Mouse (Mus musculus): ENCODE results near the gene Rtn4r.
A peak's percentile ranks its signal among the peaks of the same experiment; 100 is the strongest.
"Not testable (repeated sequence)": the region's sequence is repeated elsewhere in the genome, so short reads cannot be mapped to it uniquely, and the experiment has no call there.

Gene Rtn4r

DNA sequence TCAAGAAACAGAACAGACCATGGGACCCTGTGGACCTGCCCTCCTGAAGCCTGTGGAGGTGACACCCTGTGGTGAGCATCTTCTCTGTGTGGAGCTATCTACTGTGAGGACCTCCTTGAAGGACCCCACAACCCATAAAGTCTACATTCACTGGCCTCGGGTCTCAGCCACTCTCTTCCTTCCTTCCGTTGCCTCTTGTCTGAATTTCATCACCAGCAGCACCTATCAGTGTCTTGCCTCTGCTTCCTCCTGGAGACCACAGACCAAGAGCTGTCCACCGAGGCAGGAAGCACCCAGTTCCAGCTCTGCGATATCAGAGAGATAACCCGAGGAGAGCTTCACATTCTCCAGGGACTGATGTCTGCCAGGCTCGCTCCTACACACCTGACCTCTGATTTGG lies 31.8 kb downstream of the Rtn4r start:
- DNase-seq, result no peak

DNA sequence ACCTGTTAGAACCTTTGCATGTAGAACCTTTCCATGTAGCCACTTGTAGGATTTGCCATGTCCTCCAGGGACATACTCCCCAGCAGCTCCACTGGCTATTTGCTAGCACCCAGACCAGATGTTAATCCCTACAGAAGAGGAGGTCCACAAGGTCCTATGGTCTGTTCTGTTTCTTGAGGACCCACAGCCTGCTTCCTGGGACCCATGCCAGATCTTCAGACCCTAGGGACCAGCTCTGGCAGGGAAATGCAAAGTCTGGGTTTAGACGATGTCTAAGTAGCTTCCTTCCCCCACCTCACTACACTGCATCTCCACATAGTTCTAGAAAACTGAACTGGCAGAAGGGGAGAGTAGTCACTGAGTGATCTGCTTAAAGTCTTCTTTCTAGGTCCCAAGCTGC lies 32.3 kb downstream of the Rtn4r start:
- no peak for DNase-seq

DNA sequence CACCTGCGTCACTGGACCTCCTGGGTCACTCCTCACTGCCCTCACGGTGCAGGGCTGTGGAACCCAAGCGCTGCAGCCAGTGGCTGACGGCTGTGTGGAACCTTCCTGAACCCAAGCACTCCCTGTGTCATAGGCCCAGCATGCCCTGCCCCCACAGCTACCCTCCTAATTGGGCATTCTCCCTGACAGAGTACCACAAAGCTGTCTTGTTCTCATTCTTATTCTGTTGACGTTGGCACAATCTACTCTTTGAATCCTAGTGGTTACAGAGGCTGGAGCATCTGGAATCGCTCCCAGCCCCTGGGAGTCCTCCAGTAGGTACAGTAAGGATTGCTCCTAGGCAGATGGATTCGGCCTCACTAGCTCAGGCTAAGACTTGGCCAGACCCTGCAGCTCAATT lies 33.1 kb downstream of the Rtn4r start:
- DNase-seq, result no peak

DNA sequence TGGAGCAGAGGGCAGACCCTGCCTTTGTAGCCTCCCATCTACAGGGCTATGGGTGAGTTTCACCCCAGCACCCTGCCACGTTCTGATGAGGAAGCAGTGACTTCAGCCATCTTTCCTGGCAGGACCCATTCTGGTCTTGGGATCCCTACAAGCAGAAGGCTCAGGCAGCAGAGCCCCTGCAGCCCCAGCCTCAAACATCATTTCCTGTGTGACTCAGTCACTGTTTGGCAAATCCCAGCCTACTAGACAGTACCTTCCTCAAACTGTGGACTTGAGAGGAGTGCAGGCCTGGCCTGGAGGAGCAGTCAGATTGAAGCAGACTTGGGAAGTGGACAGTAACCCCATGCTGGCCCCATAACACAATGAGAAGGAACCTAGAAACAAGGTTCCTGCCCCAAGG lies 33.7 kb downstream of the Rtn4r start:
- DNase-seq, result no peak

DNA sequence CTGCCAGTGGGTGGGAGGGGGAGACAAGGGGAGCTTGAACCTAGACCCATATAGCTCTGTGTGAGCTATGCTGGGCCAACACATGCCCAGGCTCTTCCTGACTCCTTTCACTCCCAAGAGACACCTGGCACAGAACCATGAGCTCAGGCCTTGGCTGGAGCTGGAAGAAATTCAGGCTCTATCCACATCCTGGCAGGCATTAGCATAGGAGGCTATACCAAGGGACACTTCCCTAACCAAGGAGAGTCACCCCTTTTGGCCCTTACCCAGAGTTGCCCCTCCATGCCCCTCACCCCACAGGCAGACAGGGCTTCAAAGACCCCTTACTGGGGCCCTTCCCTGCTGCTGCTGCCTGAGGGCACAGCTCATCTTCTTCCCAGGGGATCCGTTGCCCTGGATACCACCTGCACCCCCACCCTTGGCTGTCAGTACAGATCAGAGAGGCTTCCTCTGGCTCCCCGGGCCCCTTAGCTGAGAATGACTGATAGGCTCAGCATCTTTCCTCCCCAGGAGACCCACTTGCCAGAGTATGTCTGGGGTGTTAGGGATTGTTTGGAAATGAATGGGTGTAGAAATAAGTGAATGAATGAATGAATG lies 37.3 kb downstream of the Rtn4r start:
- no peak for DNase-seq

DNA sequence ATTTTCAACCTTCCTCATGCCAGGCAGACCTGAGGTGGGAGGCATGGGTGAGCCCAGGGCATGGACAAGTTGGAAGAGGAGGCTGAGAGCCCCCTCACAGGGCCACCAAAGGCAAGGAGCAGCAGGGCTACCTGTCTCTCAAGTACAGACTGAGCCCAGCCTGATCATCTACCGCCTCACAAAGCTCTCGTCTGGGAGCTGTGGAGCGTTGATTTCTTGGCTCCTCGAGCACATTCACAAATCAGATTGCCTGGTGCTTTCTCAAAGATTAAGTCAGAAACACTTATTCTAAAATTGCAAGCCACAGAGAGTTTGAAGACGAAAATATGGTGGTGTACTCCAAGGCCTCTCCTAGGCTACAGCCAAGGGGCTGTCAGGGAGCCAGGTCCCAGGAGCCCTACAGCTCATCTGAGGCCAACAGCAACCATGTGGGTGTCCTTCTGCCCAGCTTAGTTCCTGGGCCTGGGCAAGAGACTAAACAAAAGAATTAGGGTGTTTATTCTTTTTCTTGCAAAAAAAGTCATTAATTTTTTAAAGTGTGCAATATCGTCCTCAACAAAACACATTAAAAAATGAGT lies 39.3 kb downstream of the Rtn4r start:
- no peak for DNase-seq

DNA sequence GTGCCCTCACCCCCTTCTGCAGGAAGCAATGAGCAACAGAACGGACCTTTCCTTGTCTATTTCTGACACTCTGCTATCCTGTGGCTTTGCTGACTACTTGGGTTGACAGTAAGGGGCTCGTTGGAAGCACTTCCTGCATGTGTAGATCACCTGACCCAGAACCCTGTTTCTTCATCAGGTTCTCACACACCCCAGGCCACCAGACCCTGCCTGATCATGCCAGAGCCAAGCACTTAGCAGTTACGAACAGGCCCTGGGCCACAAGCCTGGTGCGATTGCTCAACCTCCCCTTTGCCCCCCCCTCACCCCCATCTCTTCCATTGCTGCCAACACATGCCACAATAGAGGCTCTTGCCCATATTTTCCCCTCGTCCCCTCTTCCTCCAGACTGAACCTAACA lies 41.7 kb downstream of the Rtn4r start:
- no peak for DNase-seq

DNA sequence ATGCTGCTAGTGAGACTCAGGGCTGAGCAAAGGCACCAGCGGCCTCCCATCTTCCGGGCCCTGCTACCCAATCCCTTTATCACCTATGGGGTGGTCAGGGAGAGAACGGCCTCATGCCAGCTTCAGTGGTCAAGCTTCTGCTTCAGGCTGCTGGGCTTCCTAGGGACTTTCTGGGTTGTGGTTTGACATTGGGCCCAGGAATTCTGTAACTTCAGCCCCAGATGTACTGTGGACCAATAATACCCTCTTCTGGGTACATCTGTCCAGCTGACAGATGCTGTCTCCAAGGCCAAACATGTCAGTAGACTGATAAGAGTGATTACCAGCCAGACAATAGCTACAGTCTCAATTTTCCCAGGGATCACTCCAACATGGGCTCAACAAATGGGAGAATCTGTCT lies 42.3 kb downstream of the Rtn4r start:
- no peak for DNase-seq

DNA sequence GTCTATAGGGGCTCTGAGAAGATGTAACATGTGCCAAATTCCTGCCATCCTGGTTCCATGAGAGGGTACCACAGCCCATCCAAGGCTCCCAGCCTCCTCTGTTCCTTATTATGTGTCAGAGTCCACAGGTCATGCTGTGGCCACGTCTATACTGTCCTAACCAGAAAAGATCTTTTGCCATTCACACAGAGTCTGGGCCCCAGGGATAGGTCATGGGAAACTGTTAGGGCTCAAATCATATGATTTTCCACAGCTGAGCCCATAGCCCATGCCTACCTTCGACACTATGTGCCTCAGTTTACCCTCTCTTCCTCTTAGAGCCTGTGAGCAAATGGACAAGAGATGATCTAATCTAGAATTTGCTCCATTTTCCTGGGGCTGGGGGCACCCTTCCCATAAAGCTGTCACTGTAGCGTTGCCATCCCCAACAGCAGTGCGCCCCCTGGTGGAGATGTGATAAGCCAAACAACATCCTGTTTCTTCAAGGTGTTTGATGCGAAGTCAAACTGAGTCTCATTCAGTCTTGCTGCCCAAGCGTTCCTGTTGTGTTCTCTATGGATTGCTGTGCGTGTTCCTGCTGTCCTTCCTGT lies 44.9 kb downstream of the Rtn4r start:
- peak; percentile 54 to 64 for DNase-seq

DNA sequence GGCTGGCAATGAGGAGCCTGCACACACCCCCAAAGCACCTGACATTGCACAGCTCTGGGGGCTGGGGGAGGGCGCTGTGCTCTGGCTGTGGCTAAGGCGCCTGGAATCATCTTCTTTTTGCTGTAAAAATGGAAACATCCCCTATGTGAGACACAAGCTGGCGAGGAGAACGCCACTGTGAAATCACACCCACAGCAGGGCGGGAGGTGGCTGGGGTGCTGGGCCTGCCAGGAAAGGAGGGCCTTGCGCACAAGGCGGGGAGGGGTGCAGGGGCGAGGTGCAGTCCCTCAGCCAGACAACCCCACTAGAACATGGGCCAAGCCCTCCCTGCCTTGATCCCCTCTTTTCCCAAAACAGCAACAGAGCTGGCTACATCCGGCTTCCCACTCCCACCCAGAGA lies 45.8 kb downstream of the Rtn4r start:
- DNase-seq, result no peak

DNA sequence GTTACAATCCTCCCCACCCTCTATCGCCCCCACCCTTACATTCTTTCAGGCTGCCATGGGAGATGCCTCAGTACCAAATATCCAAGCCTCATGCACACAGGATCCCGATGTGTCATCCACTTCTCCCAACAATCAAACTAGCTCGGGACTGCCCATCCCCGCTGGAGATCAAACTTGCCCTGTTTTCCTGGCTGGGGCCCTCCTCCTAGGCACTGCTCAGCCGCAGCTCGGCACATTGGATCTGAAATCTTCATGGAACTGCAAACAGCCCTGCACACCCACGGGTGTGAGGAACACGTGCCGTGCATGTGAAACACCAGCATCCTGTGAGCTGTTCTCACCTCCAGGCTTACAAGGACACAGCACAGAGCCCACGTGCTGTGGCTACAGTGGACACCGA lies 46.3 kb downstream of the Rtn4r start:
- DNase-seq, result no peak

DNA sequence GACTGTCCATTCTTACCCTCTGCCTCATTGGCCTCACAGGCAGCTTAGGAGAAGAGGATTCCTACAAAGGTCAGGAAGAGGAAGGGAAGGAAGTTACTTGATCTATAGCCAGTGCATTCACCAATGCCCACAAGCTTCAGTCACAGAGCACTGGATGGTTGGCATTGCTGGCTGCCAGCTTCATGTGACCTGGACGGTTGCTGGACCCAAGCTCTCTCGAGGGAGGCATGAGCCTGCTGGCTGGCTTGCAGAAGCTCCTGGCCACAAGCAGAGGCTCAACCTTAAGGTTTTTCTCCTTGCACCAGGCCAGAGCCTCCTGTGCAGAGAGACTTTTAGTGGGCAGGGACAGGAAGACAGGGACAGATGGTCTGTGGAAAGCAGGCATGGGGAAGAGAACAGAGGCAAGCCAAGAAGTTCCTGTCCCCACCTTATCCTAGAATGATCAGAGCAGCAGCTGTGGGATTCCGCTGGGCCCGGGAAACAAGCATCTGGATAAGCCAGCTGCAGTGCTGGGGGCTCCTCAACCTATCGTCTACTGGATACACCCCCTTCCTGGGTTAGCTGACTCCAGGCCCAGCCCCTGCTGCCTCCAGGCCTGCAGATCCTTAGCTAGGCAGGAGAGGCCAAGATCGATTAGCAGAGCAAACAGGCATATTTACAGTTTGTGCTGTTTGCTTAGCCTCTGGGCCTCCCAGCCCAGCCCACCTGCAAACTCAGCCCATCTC lies 48.5 kb downstream of the Rtn4r start:
- DNase-seq, result no peak

DNA sequence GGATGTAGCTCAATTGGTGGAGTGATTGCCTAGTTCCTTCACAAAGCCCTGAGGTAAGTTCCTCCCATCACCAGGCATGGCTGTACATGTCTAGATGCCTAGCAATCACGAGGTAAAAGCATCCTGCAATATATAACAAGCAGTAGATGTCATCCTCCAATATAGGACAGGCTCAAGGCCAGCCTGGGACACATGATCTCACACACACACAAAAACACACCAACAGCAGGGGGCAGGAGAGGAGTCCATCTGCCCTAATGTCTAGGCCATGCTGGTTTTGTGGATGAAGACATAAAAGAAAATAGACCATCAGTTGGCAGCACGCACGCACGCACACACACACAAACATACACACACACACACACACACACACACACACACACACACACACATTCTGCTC lies 49.3 kb downstream of the Rtn4r start:
- DNase-seq, result no peak

DNA sequence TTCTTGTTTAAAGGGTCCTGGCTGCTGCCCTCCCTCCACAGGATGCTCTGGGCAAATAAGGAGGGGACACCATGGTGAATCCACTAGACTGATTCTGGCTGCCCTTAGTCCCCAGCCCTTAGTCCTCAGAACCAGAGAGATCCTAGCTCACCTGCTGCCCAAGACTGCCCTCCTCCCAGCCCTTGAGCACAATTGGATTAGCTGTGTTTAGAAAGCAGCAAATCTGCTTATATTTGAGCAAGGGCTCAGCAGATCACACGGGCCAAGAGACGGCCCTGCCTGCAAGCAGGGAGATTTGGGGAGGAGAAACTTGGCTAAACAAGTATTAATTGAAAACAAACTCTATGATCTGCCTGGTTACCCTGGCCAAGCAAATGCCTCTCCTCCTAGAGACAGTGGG lies 52.1 kb downstream of the Rtn4r start:
- DNase-seq, result no peak

DNA sequence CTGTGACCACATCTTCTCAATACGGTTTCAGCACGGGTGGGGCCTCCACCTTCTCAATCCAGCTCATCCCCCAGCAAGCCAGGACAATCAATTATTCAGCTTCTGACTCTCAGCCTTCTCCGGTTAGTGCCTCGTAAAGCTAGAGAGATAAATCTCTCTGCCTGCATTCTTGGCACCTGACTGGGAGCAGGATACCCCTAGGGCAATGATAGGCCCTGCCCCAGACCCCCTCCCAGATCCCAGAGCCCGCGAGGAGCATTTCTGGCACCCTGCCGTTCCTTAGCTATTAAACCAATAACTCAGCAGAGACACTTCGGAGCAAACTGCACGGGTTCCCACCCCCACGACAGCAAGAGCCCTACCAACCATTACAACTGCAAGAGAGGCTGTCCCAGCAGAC lies 54.0 kb downstream of the Rtn4r start:
- DNase-seq, result no peak

DNA sequence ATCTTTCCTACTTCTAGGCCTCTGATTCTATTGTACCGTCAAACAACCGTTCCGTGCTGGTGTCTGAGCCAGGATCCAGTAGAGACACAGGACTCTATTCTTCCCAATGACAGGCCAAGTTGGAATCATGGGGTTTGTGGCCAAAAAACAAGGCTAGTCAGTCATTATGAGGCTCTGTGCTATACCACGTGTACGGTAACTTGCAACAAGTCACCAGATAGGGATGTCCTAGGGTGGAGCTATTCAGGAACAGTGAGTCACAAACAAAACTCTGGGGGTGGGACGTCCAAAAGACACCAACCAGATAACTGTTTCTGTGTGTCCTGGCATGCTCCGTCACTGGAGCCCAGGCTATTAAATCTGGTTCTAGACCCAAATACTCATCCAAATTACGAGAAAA lies 55.3 kb downstream of the Rtn4r start:
- no peak for DNase-seq

DNA sequence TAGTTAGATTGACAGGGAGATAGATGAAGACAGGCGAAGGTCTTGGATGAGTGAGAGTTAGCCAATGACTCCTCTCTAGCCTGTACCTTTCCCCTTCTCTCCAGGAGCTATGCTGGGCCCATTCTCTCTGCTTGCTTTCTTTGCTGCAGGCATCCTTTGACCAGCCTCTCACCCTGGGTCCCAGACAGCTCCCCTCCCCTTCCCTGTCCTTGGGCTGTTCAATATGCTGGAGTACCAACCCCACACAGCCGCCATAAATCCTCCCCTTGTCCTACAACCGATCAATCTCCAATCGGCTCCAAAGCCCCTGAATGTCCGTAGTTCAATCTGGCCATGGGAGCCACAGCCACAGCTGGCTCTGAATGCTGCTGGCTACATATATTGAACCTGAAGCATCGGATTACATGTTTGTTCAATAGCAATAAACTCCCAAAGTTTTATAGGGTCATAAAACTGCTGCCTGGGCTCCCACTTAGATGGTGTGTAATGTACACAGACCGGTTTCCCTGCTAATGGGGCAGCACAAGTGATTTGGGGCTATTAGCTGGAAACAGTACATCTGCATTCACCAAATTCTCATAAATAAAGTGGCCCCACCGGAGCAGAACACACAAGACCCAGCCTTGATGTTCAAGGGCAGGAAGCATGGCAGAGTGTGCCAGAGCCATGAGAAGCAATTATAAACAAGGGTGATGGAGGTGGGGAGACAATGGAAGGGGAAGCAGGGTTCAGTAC lies 58.4 kb downstream of the Rtn4r start:
- DNase-seq, result no peak

DNA sequence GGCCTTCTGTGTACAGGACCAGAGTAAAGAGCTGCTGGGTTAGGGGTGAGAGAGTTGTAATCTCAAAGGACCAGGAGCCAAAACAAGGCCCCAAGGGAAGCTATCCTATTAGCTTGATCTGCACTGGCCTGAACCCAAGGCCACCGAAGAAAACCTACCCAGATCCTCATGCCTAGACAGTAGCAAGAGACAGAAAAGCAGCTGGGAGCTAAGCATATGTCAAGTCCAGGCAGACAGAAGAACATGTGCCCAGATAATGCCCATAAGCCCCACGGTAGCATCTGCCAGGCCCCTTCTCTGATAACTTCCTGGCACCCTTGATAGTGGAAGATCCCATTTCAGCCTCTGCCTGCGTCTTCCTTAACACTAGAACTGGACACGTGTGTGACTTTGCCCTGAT lies 59.4 kb downstream of the Rtn4r start:
- no peak for DNase-seq

DNA sequence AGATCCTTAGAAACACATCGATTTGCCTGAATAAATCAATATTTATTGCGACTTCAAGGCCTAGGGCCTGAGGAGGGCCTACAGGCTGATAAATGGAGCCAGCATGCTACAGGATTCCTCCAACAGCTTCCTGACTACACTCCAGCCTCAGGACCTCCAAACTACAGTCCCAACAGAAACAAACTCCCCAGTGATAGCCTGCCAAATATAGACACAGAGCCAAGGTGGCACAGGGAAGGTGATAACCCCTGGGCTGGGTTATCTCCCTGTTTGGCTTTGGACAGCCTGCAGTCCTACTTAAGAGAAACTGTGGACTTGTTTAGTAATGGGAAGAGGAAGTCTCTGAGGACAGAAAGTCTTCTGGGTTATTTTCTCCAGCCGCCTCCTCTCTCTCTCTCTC lies 59.8 kb downstream of the Rtn4r start:
- DNase-seq, result no peak

DNA sequence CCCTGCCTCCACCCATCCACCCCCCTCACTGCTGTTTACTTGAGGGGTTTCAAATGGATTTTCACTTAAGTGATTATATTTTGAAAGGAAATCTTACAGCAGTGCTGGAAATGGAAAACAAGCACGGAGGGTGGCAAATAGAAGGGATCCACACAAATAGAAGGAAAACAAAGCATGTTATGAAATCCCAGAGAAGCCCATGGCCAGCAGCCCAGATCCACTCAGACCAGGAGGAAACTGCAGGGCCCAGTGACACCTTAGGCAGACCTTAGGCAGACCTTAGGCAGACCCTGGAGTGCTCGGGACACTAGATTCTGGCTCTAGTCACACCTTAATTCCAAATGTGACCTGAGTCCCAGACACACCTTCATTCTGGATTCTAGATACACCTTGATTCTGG lies 63.6 kb downstream of the Rtn4r start:
- DNase-seq, result peak; percentile 29 to 52

DNA sequence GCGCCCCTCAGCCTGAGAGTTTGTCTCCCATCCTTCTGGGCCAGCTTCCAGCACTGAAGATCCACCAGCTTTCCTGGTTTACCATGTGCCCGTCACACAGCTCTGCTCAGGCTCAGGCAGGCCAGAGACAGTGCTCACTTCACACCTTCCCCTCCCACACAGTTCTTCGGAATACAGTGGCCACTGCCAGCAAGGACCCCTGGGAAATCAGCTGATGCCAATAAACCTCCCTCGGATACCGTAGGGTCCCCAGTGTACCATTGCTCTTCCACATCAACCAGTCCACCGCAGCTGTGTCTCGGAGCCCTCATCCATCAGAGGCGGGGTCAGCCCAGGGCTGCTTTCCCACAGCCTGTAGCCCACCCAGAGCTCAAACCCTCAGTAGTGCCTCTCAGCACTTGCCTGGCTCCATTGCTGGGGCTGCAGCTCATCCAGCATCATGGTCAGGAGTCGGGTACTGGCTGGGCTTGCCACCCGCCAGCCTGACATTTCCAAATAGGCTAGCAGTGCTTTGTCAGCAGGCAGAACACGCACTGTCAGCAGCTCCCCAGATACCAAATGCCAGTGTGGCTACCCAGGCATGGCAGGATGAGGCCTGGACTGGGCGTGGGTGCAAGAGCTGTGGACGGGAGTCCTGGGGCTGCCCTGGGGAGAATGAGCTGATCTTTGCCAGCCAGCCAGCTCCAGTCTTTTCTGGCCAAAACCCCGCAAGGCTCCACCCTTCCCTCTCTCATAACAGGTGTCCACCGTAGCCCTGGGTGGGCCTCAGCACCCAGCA lies 67.0 kb downstream of the Rtn4r start:
- no peak for DNase-seq

DNA sequence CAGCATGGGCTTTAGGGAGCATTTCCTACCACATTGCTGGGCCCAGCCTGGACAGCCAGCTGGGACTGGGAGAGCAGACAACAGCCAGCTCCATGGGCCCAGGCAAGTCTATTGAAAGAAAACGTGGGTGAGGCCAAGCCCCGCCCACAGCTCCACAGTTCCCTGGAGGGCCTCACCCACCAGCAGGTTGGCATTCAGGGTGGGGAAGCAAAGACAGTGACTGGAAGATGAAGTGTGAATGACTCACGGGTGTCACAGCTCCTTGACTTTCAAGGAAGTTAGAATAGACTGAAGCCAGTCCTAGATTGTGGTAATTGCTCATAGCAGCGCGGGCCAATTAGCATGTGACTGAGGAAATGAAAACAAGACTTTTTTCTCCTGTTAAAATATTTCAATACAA lies 67.6 kb downstream of the Rtn4r start:
- peak; percentile 19 to 29 for DNase-seq

DNA sequence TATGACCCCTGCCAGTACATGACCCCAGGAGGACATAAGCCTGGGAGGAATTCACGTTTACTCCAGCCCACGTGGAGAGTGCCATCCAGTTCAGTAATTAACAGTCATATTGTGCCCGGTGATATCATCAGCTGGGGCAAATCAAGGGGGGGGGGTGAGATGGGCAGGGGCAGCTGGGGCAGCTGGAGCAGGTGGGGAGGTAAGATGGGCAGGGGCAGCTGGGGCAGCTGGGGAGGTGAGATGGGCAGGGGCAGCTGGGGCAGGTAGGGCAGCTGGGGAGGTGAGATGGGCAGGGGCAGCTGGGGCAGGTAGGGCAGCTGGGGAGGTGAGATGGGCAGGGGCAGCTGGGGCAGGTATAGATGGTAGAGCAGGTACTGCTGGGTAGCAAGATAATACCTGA lies 68.1 kb downstream of the Rtn4r start:
- DNase-seq, result not testable (repeated sequence)

All from lung, adult 18-20 months (tissue).